Mouse (Mus musculus) forebrain, postnatal 0 days (tissue): ENCODE data around the gene 1700067P10Rik. TPM values are rescaled to one million over a fixed set of nuclear protein-coding genes. Genes with fewer than 3 reads are reported as not detected.
A peak's percentile ranks its signal among the peaks of the same experiment; 100 is the strongest.

ENCODE experiments used
- ATAC-seq: fragments of 200-750 bp; cut with Nextera tagmentation; 2 replicates; pipeline ENCODE4 v1.8.0; 2017; ENCODE audit warnings: mild to moderate bottlenecking, moderate library complexity
- DNase-seq: peaks from one replicate; pipeline ENCODE4 v3.0.0-alpha.2; 2015
- H3K27ac ChIP-seq: fragments of 300-500 bp; sonication (generic); 2 replicates; pipeline ENCODE4 v1.5.1; 2014; ENCODE audit warnings: low read depth, mild to moderate bottlenecking, antibody characterized with exemption, low read length, moderate library complexity, mixed read lengths
- H3K27me3 ChIP-seq: fragments of 300-500 bp; sonication (generic); 2 replicates; pipeline ENCODE4 v1.6.1; 2014; ENCODE audit warnings: mild to moderate bottlenecking, low read length, mixed read lengths; ENCODE audit not compliant: insufficient read depth
- H3K36me3 ChIP-seq: fragments of 300-500 bp; sonication (generic); 2 replicates; pipeline ENCODE4 v1.6.1; 2014; ENCODE audit warnings: mild to moderate bottlenecking, moderate library complexity; ENCODE audit not compliant: insufficient read depth
- H3K4me1 ChIP-seq: fragments of 300-500 bp; sonication (generic); 2 replicates; pipeline ENCODE4 v1.6.1; 2014; ENCODE audit warnings: antibody characterized with exemption; ENCODE audit not compliant: insufficient read depth
- H3K4me2 ChIP-seq: fragments of 300-500 bp; sonication (generic); 2 replicates; pipeline ENCODE4 v1.6.1; 2014; ENCODE audit warnings: low read depth, mild to moderate bottlenecking, moderate library complexity
- H3K4me3 ChIP-seq: fragments of 300-500 bp; sonication (generic); 2 replicates; pipeline ENCODE4 v1.5.1; 2014; ENCODE audit warnings: low read depth, low read length, mixed read lengths
- H3K9ac ChIP-seq: fragments of 300-500 bp; sonication (generic); 2 replicates; pipeline ENCODE4 v1.6.1; 2014; ENCODE audit warnings: mild to moderate bottlenecking
- H3K9me3 ChIP-seq: fragments of 300-500 bp; sonication (generic); 2 replicates; pipeline ENCODE4 v1.6.1; 2016; ENCODE audit warnings: low read length
- CTCF ChIP-seq: sonication (generic); IDR thresholded peaks from 2 replicates; pipeline ENCODE4 v1.5.1; 2016; ENCODE audit warnings: antibody characterized with exemption, control low read depth, low read depth
- WGBS: fragments of 180-500 bp; shearing (Covaris S2); extraction: QIAGEN DNeasy Blood & Tissue Kit; methylation state at CpG from one replicate; pipeline ENCODE4 v1.1.7; 2014; 5-methylcytosine and 5-hydroxymethylcytosine counted together
- polyA plus RNA-seq: library from polyadenylated mRNA; unstranded; fragments of >200 nt; fragmentation: Nextera tagmentation; extraction: Ambion mirVana; gene quantifications from 2 replicates; pipeline ENCODE4 v1.2.1, GENCODE M21; 2015
- total RNA-seq: library from RNA; depleted of rRNA; stranded (reverse); fragments of >200 nt; gene quantifications from 2 replicates; pipeline ENCODE4 v1.2.3, GENCODE M21; 2014

1700067P10Rik gene
- total and polyA plus RNA-seq, 2 experiments from 2014 or later: not detected

- H3K4me3 ChIP-seq: no peak overlapping the region
Measured at GRCm38 (mm10) chr17:48096321-48096720, 7.2 kb downstream of the 1700067P10Rik start.

DNA sequence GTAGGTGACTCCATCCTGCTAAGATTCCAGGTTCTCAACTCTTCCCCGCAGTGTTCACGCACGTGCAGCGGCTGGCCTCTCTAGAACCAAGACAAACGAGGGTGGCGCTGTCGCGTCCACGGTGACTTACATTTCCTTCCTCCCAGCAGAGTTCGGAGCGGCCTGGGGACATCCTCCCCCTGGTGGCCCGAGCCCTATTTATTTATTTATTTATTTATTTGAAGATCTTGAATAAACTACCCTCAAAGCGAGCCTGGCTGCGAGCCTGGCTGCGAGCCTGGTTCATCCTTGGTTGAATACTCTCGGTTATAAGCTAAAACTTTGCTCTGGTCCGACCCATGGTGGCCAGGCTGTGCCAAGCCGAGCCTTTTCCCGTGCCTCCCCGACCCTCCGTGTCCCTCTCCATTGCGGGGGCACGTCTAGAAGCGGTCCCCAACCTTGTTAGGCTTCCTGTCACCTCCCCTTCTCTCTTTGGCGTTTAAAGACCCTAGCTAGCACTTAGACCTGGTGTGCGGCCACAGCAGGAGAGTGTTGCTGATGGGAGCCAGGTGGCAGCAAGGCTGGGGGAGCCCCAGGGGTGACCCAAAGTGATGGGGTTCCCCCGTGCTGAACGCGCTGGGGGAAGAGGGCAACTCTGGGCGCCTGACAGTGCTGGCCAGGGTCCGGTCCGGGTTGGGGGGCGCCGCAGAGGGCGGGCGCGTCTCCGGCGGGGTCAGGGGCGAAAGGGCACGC is 8.1 kb downstream of the 1700067P10Rik start:
- Histone ChIP-seq H3K36me3 (no peaks in the 10 kb centered on the region), H3K4me1 (peaks cover 20% of the 10 kb centered on the region), H3K4me2 (peak overlapping the region; percentile 41), H3K9me3 (0 out of 2 replicates have a peak, but pooled peaks cover 3% of the 10 kb centered on the region), H3K27ac (no peak overlapping the region), H3K9ac (no peak overlapping the region), H3K4me3 (peak overlapping the region; percentile 12; the same call in 1 of the 2 replicates), H3K27me3 (peaks cover 50% of the 10 kb centered on the region)
- DNase-seq (peak; percentile 72), ATAC-seq (peak; percentile 21)
- WGBS: under 1% methylated on average over 39 of the region's 41 CpGs
- TF ChIP-seq CTCF: peak; percentile 65

More at GRCm38 (mm10) chr17:48096321-48096720, 7.2 kb downstream of the 1700067P10Rik start:
- no peak overlapping the region for H3K9ac ChIP-seq
- H3K36me3 ChIP-seq: no peaks in the 10 kb centered on the region
- H3K9me3 ChIP-seq: 0 out of 2 replicates have a peak, but pooled peaks cover 3% of the 10 kb centered on the region
- no peak for TF ChIP-seq CTCF
- DNase-seq (no peak), ATAC-seq (no peak)
- 0 out of 2 replicates have a peak overlapping the region, but pooled peaks have one; percentile 41 for H3K4me2 ChIP-seq
- peaks cover 50% of the 10 kb centered on the region for H3K27me3 ChIP-seq
- H3K4me1 ChIP-seq: peaks cover 20% of the 10 kb centered on the region
- H3K27ac ChIP-seq: no peak overlapping the region
- 6% methylated on average over 17 of the region's 17 CpGs for WGBS

GRCm38 (mm10) chr17:48097743-48098527 is 8.8 kb downstream of the 1700067P10Rik start:
- 2% methylated on average over 33 of the region's 43 CpGs for WGBS
- Histone ChIP-seq H3K27me3 (peaks cover 50% of the 10 kb centered on the region), H3K9ac (peak overlapping the region; percentile 10; the same call in 1 of the 2 replicates)

GRCm38 (mm10) chr17:48098528-48098890 is 9.4 kb downstream of the 1700067P10Rik start:
- 0 out of 2 replicates have a peak, but pooled peaks cover 3% of the 10 kb centered on the region for H3K9me3 ChIP-seq
- peak overlapping the region; percentile 41 for H3K4me2 ChIP-seq
- 0 out of 2 replicates have a peak overlapping the region, but pooled peaks have one; percentile 10 for H3K9ac ChIP-seq
- ATAC-seq (no peak), DNase-seq (peak; percentile 32)
- peaks cover 20% of the 10 kb centered on the region for H3K4me1 ChIP-seq
- under 1% methylated on average over 19 of the region's 19 CpGs for WGBS
- no peak overlapping the region for H3K27ac ChIP-seq
- no peaks in the 10 kb centered on the region for H3K36me3 ChIP-seq
- H3K4me3 ChIP-seq: peak overlapping the region; percentile 19
- no peak for TF ChIP-seq CTCF
- H3K27me3 ChIP-seq: peaks cover 50% of the 10 kb centered on the region

More at GRCm38 (mm10) chr17:48097743-48098527, 8.8 kb downstream of the 1700067P10Rik start:
- peak overlapping the region; percentile 41 for H3K4me2 ChIP-seq
- ATAC-seq: no peak
- no peaks in the 10 kb centered on the region for H3K36me3 ChIP-seq
- TF ChIP-seq CTCF: no peak
- H3K9me3 ChIP-seq: 0 out of 2 replicates have a peak, but pooled peaks cover 3% of the 10 kb centered on the region
- no peak overlapping the region for H3K27ac ChIP-seq
- peak overlapping the region; percentile 19 for H3K4me3 ChIP-seq
- no peak for DNase-seq
- H3K4me1 ChIP-seq: peaks cover 20% of the 10 kb centered on the region

DNA sequence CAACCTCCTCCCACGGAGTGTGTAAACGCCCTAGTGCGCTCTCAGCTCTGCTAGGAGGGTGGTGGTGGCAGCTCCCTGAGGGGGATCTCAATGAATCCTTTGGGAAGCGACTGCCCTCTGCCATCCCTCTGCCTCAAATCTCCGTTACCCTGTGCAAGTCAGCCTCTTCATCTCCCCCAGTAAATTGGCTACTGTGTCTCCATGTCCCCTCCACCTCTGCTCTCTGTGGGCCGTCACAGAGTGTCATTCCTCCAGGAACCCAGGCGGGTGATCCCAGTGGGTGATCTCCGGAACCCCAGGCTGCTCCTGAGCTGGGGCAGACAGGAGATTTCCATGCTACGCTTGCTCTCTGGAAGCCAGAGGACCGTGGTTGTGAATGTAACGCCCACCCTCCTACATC is 10.2 kb downstream of the 1700067P10Rik start:
- Histone ChIP-seq H3K27me3 (peaks cover 46% of the 10 kb centered on the region), H3K36me3 (no peaks in the 10 kb centered on the region), H3K4me2 (no peak overlapping the region), H3K9me3 (no peaks in the 10 kb centered on the region), H3K27ac (no peak overlapping the region), H3K9ac (no peak overlapping the region), H3K4me3 (no peak overlapping the region), H3K4me1 (peaks cover 20% of the 10 kb centered on the region)
- WGBS: 8% methylated on average over 11 of the region's 11 CpGs
- no peak for DNase-seq
- no peak for TF ChIP-seq CTCF
- ATAC-seq: no peak

- Histone ChIP-seq H3K27ac (no peak overlapping the region), H3K36me3 (no peaks in the 10 kb centered on the region), H3K9me3 (no peaks in the 10 kb centered on the region), H3K9ac (no peak overlapping the region), H3K4me1 (peaks cover 14% of the 10 kb centered on the region), H3K4me3 (peak overlapping the region; percentile 26), H3K27me3 (peaks cover 41% of the 10 kb centered on the region), H3K4me2 (peak overlapping the region; percentile 40)
- ATAC-seq: peak; percentile 90
- peak; percentile 93 for TF ChIP-seq CTCF
- 13% methylated on average over 20 of the region's 21 CpGs for WGBS
- DNase-seq: peak; percentile 96
Measured at GRCm38 (mm10) chr17:48100441-48101417, 11.6 kb downstream of the 1700067P10Rik start.
